Comparison of ENCODE assay signal across 8 mouse cellular contexts in genomic region chr10:81550257-81550656, GRCm38 (mm10). TPM values are rescaled to one million over a fixed set of nuclear protein-coding genes. Genes with fewer than 3 reads are reported as not detected.
A peak's percentile ranks its signal among the peaks of the same experiment; 100 is the strongest.
DNase-seq lines count a peak whose midpoint lies in the region; ATAC-seq and TF ChIP-seq lines count a peak whose summit lies in the region.

No protein-coding gene starts in this region.

- 15% methylated on average over 7 of the region's 7 CpGs for WGBS in neural tube, embryonic 15.5 days
- WGBS in intestine, postnatal 0 days: 11% methylated on average over 7 of the region's 7 CpGs
- WGBS in midbrain, postnatal 0 days: 12% methylated on average over 7 of the region's 7 CpGs

- H3K9ac ChIP-seq in neural tube, embryonic 15.5 days (replicated peaks): no peak overlapping the region
- no peak overlapping the region for H3K9ac ChIP-seq in intestine, postnatal 0 days (ENCODE audit: low read depth, low read length)
- H3K9ac ChIP-seq in midbrain, postnatal 0 days (replicated peaks; ENCODE audit: low read length, poor library complexity, severe bottlenecking): no peak overlapping the region

- no peak for ATAC-seq in neural tube, embryonic 15.5 days (ENCODE audit: low FRiP score)
- no peak for ATAC-seq in intestine, postnatal 0 days
- no peak for ATAC-seq in midbrain, postnatal 0 days (ENCODE audit: low FRiP score)

- TF ChIP-seq CTCF in intestine, postnatal 0 days (IDR thresholded peaks at IDR 0.05; ENCODE audit: low read depth): peak; percentile 92
- peak; percentile 73 for TF ChIP-seq CTCF in midbrain, postnatal 0 days (IDR thresholded peaks at IDR 0.05)

- no peak overlapping the region for H3K4me2 ChIP-seq in neural tube, embryonic 15.5 days
- no peak overlapping the region for H3K4me2 ChIP-seq in intestine, postnatal 0 days (replicated peaks; ENCODE audit: low read depth)
- no peak overlapping the region for H3K4me2 ChIP-seq in midbrain, postnatal 0 days (ENCODE audit: low read depth, low read length, poor library complexity, severe bottlenecking)

- no peaks in the 10 kb centered on the region for H3K27me3 ChIP-seq in neural tube, embryonic 15.5 days (replicated peaks)
- H3K27me3 ChIP-seq in intestine, postnatal 0 days (replicated peaks; ENCODE audit: control insufficient read depth, insufficient read depth, low read length): no peaks in the 10 kb centered on the region
- no peaks in the 10 kb centered on the region for H3K27me3 ChIP-seq in midbrain, postnatal 0 days (ENCODE audit: insufficient read depth, low read length)

- H3K9me3 ChIP-seq in neural tube, embryonic 15.5 days (replicated peaks): no peaks in the 10 kb centered on the region
- H3K9me3 ChIP-seq in intestine, postnatal 0 days (ENCODE audit: control insufficient read depth): no peaks in the 10 kb centered on the region
- H3K9me3 ChIP-seq in midbrain, postnatal 0 days (ENCODE audit: low read length): no peaks in the 10 kb centered on the region

- peak; percentile 61 for DNase-seq in adrenal gland, adult 2 months
- no peak for DNase-seq in adrenal gland, postnatal 4 days (ENCODE audit: low spot score in 2 of 2)
- peak; percentile 76 for DNase-seq in neural tube, embryonic 10.5 days (ENCODE audit: extremely low spot score, low spot score)
- DNase-seq in cerebellum, postnatal 36 days: peak; percentile 57 to 69
- peak; percentile 39 for DNase-seq in midbrain, postnatal 0 days (ENCODE audit: low spot score)
- no peak for DNase-seq in Muller cell, postnatal 12 days (ENCODE audit: inconsistent ontology term)

- H3K4me3 ChIP-seq in neural tube, embryonic 15.5 days (replicated peaks): no peak overlapping the region
- H3K4me3 ChIP-seq in intestine, postnatal 0 days (ENCODE audit: low read depth, low read length): no peak overlapping the region
- H3K4me3 ChIP-seq in midbrain, postnatal 0 days (ENCODE audit: low read depth, low read length): no peak overlapping the region

- peaks cover 7% of the 10 kb centered on the region; the same call in 1 of the 2 replicates for H3K4me1 ChIP-seq in neural tube, embryonic 15.5 days
- H3K4me1 ChIP-seq in intestine, postnatal 0 days (replicated peaks; ENCODE audit: control insufficient read depth, insufficient read depth, low read length): 0 out of 2 replicates have a peak, but pooled peaks cover 5% of the 10 kb centered on the region
- 0 out of 2 replicates have a peak, but pooled peaks cover 5% of the 10 kb centered on the region for H3K4me1 ChIP-seq in midbrain, postnatal 0 days (ENCODE audit: insufficient read depth, low read length)

- H3K27ac ChIP-seq in neural tube, embryonic 15.5 days (replicated peaks): no peak overlapping the region
- H3K27ac ChIP-seq in intestine, postnatal 0 days (ENCODE audit: low read depth, low read length): no peak overlapping the region
- no peak overlapping the region for H3K27ac ChIP-seq in midbrain, postnatal 0 days (ENCODE audit: low read depth, low read length)

- H3K36me3 ChIP-seq in neural tube, embryonic 15.5 days: no peaks in the 10 kb centered on the region
- H3K36me3 ChIP-seq in intestine, postnatal 0 days (ENCODE audit: control insufficient read depth, insufficient read depth): no peaks in the 10 kb centered on the region
- H3K36me3 ChIP-seq in midbrain, postnatal 0 days (ENCODE audit: insufficient read depth, low read length): no peaks in the 10 kb centered on the region

RNA-seq across cellular contexts. Expression of gene Gna11, which starts 5.3 kb away (rescaled TPM):
- 10 to 100 TPM; 76.6 to 86.0 TPM for total RNA-seq in adrenal gland, adult 2 months (2021)
- 122 and 124 TPM in 2 replicates for polyA plus RNA-seq in adrenal gland, adult 2 months (2012; rRNA removed)
- total RNA-seq in adrenal gland, postnatal 4 days (2021): 10 to 100 TPM; 74.2 to 74.4 TPM
- polyA plus RNA-seq in neural tube, embryonic 15.5 days (2015; fragmentation: Nextera tagmentation; extraction: Ambion mirVana): 91.1 and 102 TPM in 2 replicates
- polyA plus RNA-seq in intestine, postnatal 0 days (2015; fragmentation: Nextera tagmentation; extraction: Ambion mirVana): 188 and 195 TPM in 2 replicates
- 108 and 130 TPM in 2 replicates for total RNA-seq in midbrain, postnatal 0 days (2014; rRNA removed)
- polyA plus RNA-seq in midbrain, postnatal 0 days (2015; fragmentation: Nextera tagmentation; extraction: Ambion mirVana): 107 and 108 TPM in 2 replicates

RNA-seq across cellular contexts. Expression of gene Aes, which starts 9.0 kb away (rescaled TPM):
- 1,000 to 10,000 TPM; 1,028 to 1,195 TPM for total RNA-seq in adrenal gland, adult 2 months (2021)
- polyA plus RNA-seq in adrenal gland, adult 2 months (2012; rRNA removed): 3,784 and 4,442 TPM in 2 replicates
- total RNA-seq in adrenal gland, postnatal 4 days (2021): 100 to 1,000 TPM; 639 to 647 TPM
- 771 and 825 TPM in 2 replicates for polyA plus RNA-seq in neural tube, embryonic 15.5 days (2015; fragmentation: Nextera tagmentation; extraction: Ambion mirVana)
- 528 and 536 TPM in 2 replicates for polyA plus RNA-seq in intestine, postnatal 0 days (2015; fragmentation: Nextera tagmentation; extraction: Ambion mirVana)
- 539 and 662 TPM in 2 replicates for total RNA-seq in midbrain, postnatal 0 days (2014; rRNA removed)
- polyA plus RNA-seq in midbrain, postnatal 0 days (2015; fragmentation: Nextera tagmentation; extraction: Ambion mirVana): 805 and 854 TPM in 2 replicates

RNA-seq across cellular contexts. Expression of gene Tle2, which starts 24.1 kb away (rescaled TPM):
- 10 to 100 TPM; 50.4 to 51.0 TPM for total RNA-seq in adrenal gland, adult 2 months (2021)
- polyA plus RNA-seq in adrenal gland, adult 2 months (2012; rRNA removed): 417 and 691 TPM in 2 replicates
- total RNA-seq in adrenal gland, postnatal 4 days (2021): 10 to 100 TPM; 24.9 to 30.4 TPM
- polyA plus RNA-seq in neural tube, embryonic 15.5 days (2015; fragmentation: Nextera tagmentation; extraction: Ambion mirVana): 41.8 and 49.9 TPM in 2 replicates
- polyA plus RNA-seq in intestine, postnatal 0 days (2015; fragmentation: Nextera tagmentation; extraction: Ambion mirVana): 3.0 and 5.2 TPM in 2 replicates
- 31.2 and 35.6 TPM in 2 replicates for total RNA-seq in midbrain, postnatal 0 days (2014; rRNA removed)
- 56.8 and 57.3 TPM in 2 replicates for polyA plus RNA-seq in midbrain, postnatal 0 days (2015; fragmentation: Nextera tagmentation; extraction: Ambion mirVana)

RNA-seq across cellular contexts. Expression of gene Gna15, which starts 26.2 kb away (rescaled TPM):
- 1 to 10 TPM; 1.1 to 2.2 TPM for total RNA-seq in adrenal gland, adult 2 months (2021)
- polyA plus RNA-seq in adrenal gland, adult 2 months (2012; rRNA removed): 1.4 and 1.9 TPM in 2 replicates
- total RNA-seq in adrenal gland, postnatal 4 days (2021): 1 to 10 TPM in 1 of 2 experiments, under 1 TPM in 1; 0.67 to 1.2 TPM
- polyA plus RNA-seq in neural tube, embryonic 15.5 days (2015; fragmentation: Nextera tagmentation; extraction: Ambion mirVana): 1.7 and 2.6 TPM in 2 replicates
- 0.64 and 0.78 TPM in 2 replicates for polyA plus RNA-seq in intestine, postnatal 0 days (2015; fragmentation: Nextera tagmentation; extraction: Ambion mirVana)
- total RNA-seq in midbrain, postnatal 0 days (2014; rRNA removed): 0.94 and 2.1 TPM in 2 replicates
- 1.1 and 1.2 TPM in 2 replicates for polyA plus RNA-seq in midbrain, postnatal 0 days (2015; fragmentation: Nextera tagmentation; extraction: Ambion mirVana)

RNA-seq across cellular contexts. Expression of gene S1pr4, which starts 50.3 kb away (rescaled TPM):
- total RNA-seq in adrenal gland, adult 2 months (2021): 1 to 10 TPM in 1 of 2 experiments, under 1 TPM in 1; 0.98 to 1.6 TPM
- 3.5 and 3.6 TPM in 2 replicates for polyA plus RNA-seq in adrenal gland, adult 2 months (2012; rRNA removed)
- 1 to 10 TPM; 2.0 to 2.7 TPM for total RNA-seq in adrenal gland, postnatal 4 days (2021)
- polyA plus RNA-seq in neural tube, embryonic 15.5 days (2015; fragmentation: Nextera tagmentation; extraction: Ambion mirVana): 0.69 and 2.1 TPM in 2 replicates
- 0.50 and 0.74 TPM in 2 replicates for polyA plus RNA-seq in intestine, postnatal 0 days (2015; fragmentation: Nextera tagmentation; extraction: Ambion mirVana)
- 0.09 and 0.16 TPM in 2 replicates for total RNA-seq in midbrain, postnatal 0 days (2014; rRNA removed)
- polyA plus RNA-seq in midbrain, postnatal 0 days (2015; fragmentation: Nextera tagmentation; extraction: Ambion mirVana): 0.40 and 0.41 TPM in 2 replicates

Comparison
In these comparisons a context has a peak if more than half of its experiments do, and no peak if none do; other contexts are left out.
1. DNase-seq: peak in adrenal gland, adult 2 months (single experiment), neural tube, embryonic 10.5 days (single experiment), cerebellum, postnatal 36 days (2 of 2) and midbrain, postnatal 0 days (single experiment); none in adrenal gland, postnatal 4 days (0 of 2) and Muller cell, postnatal 12 days (single experiment).